11 mouse cellular contexts compared by ENCODE assay signal in the genomic region with DNA sequence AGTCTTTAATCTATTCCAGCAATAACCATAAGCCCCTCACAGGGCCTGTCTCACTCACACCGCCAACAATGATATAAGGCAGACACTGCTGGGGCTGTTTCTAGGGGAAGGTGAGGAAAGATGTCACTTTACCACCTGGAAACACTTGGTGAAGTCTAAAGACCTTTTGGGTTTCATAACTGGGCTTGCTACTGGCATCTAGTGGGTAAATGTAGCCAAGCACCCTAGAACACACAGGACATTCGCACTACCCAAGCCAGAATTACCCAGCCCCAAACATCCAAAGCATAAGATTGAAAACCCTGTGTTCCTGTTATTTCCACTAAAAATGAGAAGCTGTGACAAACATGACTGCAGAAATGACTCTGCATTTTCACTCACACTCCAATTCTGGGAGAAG. TPM values are rescaled to one million over a fixed set of nuclear protein-coding genes. Genes with fewer than 3 reads are reported as not detected.
DNase-seq lines count a peak whose midpoint lies in the region; ATAC-seq lines count a peak whose summit lies in the region.
"Had no signal": no experiment of that assay in that cellular context is flagged by ENCODE, and none has a peak within 500 bp of the region (broad histone marks: within the 10 kb centered on the region; RNA-seq: fewer than 3 reads in every experiment).

No protein-coding gene starts in this region.

- H3K27ac ChIP-seq in forebrain, embryonic 14.5 days (ENCODE audit: low read depth, low read length) = no peak overlapping the region
- no peak overlapping the region for H3K27ac ChIP-seq in forebrain, embryonic 15.5 days (replicated peaks)
- no peak overlapping the region for H3K27ac ChIP-seq in kidney, embryonic 14.5 days (ENCODE audit: low read depth, low read length)
- H3K27ac ChIP-seq: limb, embryonic 15.5 days had no signal

- no peak overlapping the region for H3K9ac ChIP-seq in forebrain, embryonic 14.5 days (ENCODE audit: low read length)
- no peak overlapping the region for H3K9ac ChIP-seq in forebrain, embryonic 15.5 days (replicated peaks)
- H3K9ac ChIP-seq in kidney, embryonic 14.5 days (ENCODE audit: low read depth, low read length) = no peak overlapping the region
- H3K9ac ChIP-seq: limb, embryonic 15.5 days had no signal

- 0 out of 2 replicates have a peak, but pooled peaks cover 3% of the 10 kb centered on the region for H3K4me1 ChIP-seq in forebrain, embryonic 14.5 days (ENCODE audit: control insufficient read depth, insufficient read depth, low read length)
- no peaks in the 10 kb centered on the region for H3K4me1 ChIP-seq in forebrain, embryonic 15.5 days
- no peaks in the 10 kb centered on the region for H3K4me1 ChIP-seq in kidney, embryonic 14.5 days (ENCODE audit: control insufficient read depth, insufficient read depth, low read length)
- H3K4me1 ChIP-seq: limb, embryonic 15.5 days had no signal

- H3K9me3 ChIP-seq in forebrain, embryonic 14.5 days (replicated peaks; ENCODE audit: control insufficient read depth, low read length) = no peaks in the 10 kb centered on the region
- H3K9me3 ChIP-seq in forebrain, embryonic 15.5 days = no peaks in the 10 kb centered on the region
- H3K9me3 ChIP-seq in kidney, embryonic 14.5 days (ENCODE audit: control insufficient read depth, low read length) = no peaks in the 10 kb centered on the region
- H3K9me3 ChIP-seq: limb, embryonic 15.5 days had no signal

- H3K36me3 ChIP-seq in forebrain, embryonic 14.5 days (ENCODE audit: control insufficient read depth, insufficient read depth, low read length) = no peaks in the 10 kb centered on the region
- no peaks in the 10 kb centered on the region for H3K36me3 ChIP-seq in forebrain, embryonic 15.5 days
- no peaks in the 10 kb centered on the region for H3K36me3 ChIP-seq in kidney, embryonic 14.5 days (ENCODE audit: control insufficient read depth, insufficient read depth, low read length)
- H3K36me3 ChIP-seq: limb, embryonic 15.5 days had no signal

- H3K4me2 ChIP-seq in forebrain, embryonic 14.5 days (ENCODE audit: low read length) = no peak overlapping the region
- H3K4me2 ChIP-seq in forebrain, embryonic 15.5 days (replicated peaks) = no peak overlapping the region
- no peak overlapping the region for H3K4me2 ChIP-seq in kidney, embryonic 14.5 days (replicated peaks; ENCODE audit: low read depth, low read length)
- H3K4me2 ChIP-seq: limb, embryonic 15.5 days had no signal

- no peak overlapping the region for H3K4me3 ChIP-seq in forebrain, embryonic 14.5 days (ENCODE audit: low read depth, low read length)
- no peak overlapping the region for H3K4me3 ChIP-seq in forebrain, embryonic 15.5 days
- no peak overlapping the region for H3K4me3 ChIP-seq in kidney, embryonic 14.5 days (ENCODE audit: low read length)
- H3K4me3 ChIP-seq: limb, embryonic 15.5 days had no signal

- peak; percentile 53 for DNase-seq in forebrain, embryonic 14.5 days (ENCODE audit: low spot score)
- DNase-seq in kidney, postnatal 14 days = peak; percentile 45
- DNase-seq in 416B (ENCODE audit: low read depth) = peak; percentile 24
- no peak for DNase-seq in B cell, adult 2 months
- no peak for DNase-seq in spleen, postnatal 4 days (ENCODE audit: low spot score in 2 of 2)
- DNase-seq: adrenal gland, postnatal 25 days; thymus, postnatal 14 days had no signal

- 69% methylated on average over 2 of the region's 2 CpGs for WGBS in forebrain, embryonic 14.5 days
- 51% methylated on average over 2 of the region's 2 CpGs for WGBS in forebrain, embryonic 15.5 days
- 46% methylated on average over 2 of the region's 2 CpGs for WGBS in kidney, embryonic 14.5 days

- ATAC-seq in forebrain, embryonic 14.5 days = no peak
- no peak for ATAC-seq in forebrain, embryonic 15.5 days (replicated peaks)
- ATAC-seq in kidney, embryonic 14.5 days (ENCODE audit: low FRiP score, low TSS enrichment) = no peak
- ATAC-seq in common myeloid progenitor, adult 5-6 weeks (replicated peaks; ENCODE audit: low read depth, poor library complexity, severe bottlenecking) = peak; percentile 47; the same call in 1 of the 2 replicates

- no peaks in the 10 kb centered on the region for H3K27me3 ChIP-seq in forebrain, embryonic 14.5 days (replicated peaks; ENCODE audit: control insufficient read depth, insufficient read depth, low read length)
- 0 out of 2 replicates have a peak, but pooled peaks cover 3% of the 10 kb centered on the region for H3K27me3 ChIP-seq in forebrain, embryonic 15.5 days
- no peaks in the 10 kb centered on the region for H3K27me3 ChIP-seq in kidney, embryonic 14.5 days (ENCODE audit: control insufficient read depth, insufficient read depth, low read length)
- H3K27me3 ChIP-seq: limb, embryonic 15.5 days had no signal

RNA-seq across cellular contexts. Expression of a gene that starts 16.8 kb away (rescaled TPM):
- polyA plus RNA-seq in forebrain, embryonic 14.5 days (2014; fragmentation: Nextera tagmentation; extraction: Ambion mirVana) = 149 and 173 TPM in 2 replicates
- 172 and 180 TPM in 2 replicates for polyA plus RNA-seq in forebrain, embryonic 15.5 days (2015; fragmentation: Nextera tagmentation; extraction: Ambion mirVana)
- polyA plus RNA-seq in kidney, embryonic 14.5 days (2014; fragmentation: Nextera tagmentation; extraction: Ambion mirVana) = 215 and 243 TPM in 2 replicates
- 264 and 289 TPM in 2 replicates for total RNA-seq in common myeloid progenitor, adult 5-6 weeks (2017)

RNA-seq across cellular contexts. Expression of a gene that starts 28.8 kb away (rescaled TPM):
- polyA plus RNA-seq in forebrain, embryonic 14.5 days (2014; fragmentation: Nextera tagmentation; extraction: Ambion mirVana) = 0.11 and 0.70 TPM in 2 replicates
- 0.86 and 1.3 TPM in 2 replicates for polyA plus RNA-seq in forebrain, embryonic 15.5 days (2015; fragmentation: Nextera tagmentation; extraction: Ambion mirVana)
- polyA plus RNA-seq in kidney, embryonic 14.5 days (2014; fragmentation: Nextera tagmentation; extraction: Ambion mirVana) = 0.07 TPM in 1 of 2 replicates, not detected in the other
- total RNA-seq in common myeloid progenitor, adult 5-6 weeks (2017) = not detected in 2 replicates

Comparison
In these comparisons a context has a peak if more than half of its experiments do, and no peak if none do; other contexts are left out.
1. DNase-seq: peak in forebrain, embryonic 14.5 days (single experiment), kidney, postnatal 14 days (single experiment) and 416B (single experiment); none in B cell, adult 2 months (0 of 2) and spleen, postnatal 4 days (0 of 2).